Mouse (Mus musculus): ENCODE measurements around the gene Mlec. TPM values are rescaled to one million over a fixed set of nuclear protein-coding genes. Genes with fewer than 3 reads are reported as not detected.
"Not testable (repeated sequence)": the region's sequence is repeated elsewhere in the genome, so short reads cannot be mapped to it uniquely, and the experiment has no call there.

Mlec gene
- polyA plus RNA-seq, 1 experiment = 84.4 TPM

DNA sequence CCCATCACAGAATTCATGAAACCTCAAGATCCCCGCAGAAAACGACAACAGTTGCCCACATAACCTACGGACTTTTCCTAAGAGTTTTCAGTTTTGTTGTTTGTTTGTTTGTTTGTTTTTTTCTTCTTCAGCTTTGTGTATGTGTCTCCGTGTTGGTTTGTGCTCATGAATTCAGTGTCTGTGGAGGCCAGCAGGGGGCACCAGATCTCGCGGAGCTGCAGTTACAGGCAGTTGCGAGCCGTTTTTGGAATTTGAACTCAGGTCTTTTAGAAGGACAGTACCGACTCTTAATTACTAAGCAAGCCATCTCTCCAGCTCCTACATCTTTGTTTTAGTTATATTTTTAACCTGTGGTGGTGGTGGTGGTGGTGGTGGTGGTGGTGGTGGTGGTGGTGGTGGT, 7.4 kb upstream of the Mlec start:
- Histone ChIP-seq H3K4me3 (replicated peaks) (no peak overlapping the region), H3K4me1 (peaks cover 63% of the 10 kb centered on the region), H3K27me3 (replicated peaks) (peaks cover 1% of the 10 kb centered on the region), H3K9me3 (no peaks in the 10 kb centered on the region), H3K36me3 (replicated peaks; ENCODE audit: low read length) (no peaks in the 10 kb centered on the region)
- TF ChIP-seq FLI1 (IDR thresholded peaks at IDR 0.05; ENCODE audit: low read length) (no peak), GATA1 (IDR thresholded peaks at IDR 0.05; ENCODE audit: borderline replicate concordance, low read length) (no peak)

DNA sequence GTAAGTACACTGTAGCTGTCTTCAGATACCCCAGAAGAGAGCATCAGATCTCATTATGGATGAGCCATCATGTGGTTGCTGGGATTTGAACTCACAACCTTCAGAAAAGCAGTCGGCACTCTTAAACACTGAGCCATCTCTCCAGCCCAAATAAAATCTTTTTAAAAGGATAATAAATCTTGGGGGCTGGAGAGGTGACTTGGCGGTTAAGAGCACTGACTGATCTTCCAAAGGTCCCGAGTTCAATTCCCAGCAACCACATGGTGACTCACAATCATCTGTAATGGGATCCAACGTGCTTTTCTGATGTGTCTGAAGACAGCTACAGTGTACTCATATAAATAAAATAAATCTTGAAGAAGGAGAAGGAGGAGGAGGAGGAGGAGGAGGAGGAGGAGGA, 6.5 kb upstream of the Mlec start:
- not testable (repeated sequence) for H3K4me3 ChIP-seq (replicated peaks); H3K36me3 ChIP-seq (replicated peaks; ENCODE audit: low read length); H3K27me3 ChIP-seq (replicated peaks); H3K9me3 ChIP-seq
- peaks cover 72% of the 10 kb centered on the region for H3K4me1 ChIP-seq

DNA sequence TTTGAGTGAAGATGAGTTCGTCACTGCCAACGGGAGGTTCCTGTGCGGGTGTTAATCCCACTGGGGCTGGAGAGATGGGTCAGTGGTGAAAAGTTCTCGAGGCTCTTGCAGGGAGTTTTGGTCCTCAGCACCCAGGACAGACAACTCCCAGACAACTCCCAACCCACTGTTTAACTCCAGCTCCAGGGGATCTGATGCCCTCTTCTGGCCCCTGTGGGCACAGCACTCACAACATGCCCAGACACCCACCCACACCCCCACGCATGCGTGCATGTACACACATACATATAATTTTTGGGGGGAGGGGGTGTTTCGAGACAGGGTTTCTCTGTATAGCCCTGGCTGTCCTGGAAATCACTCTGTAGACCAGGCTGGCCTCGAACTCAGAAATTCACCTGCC, 5.6 kb upstream of the Mlec start:
- H3K4me1 ChIP-seq = peaks cover 75% of the 10 kb centered on the region
- TF ChIP-seq FLI1 (IDR thresholded peaks at IDR 0.05; ENCODE audit: low read length) = no peak
- TF ChIP-seq GATA1 (IDR thresholded peaks at IDR 0.05; ENCODE audit: borderline replicate concordance, low read length) = no peak
- no peaks in the 10 kb centered on the region for H3K36me3 ChIP-seq (replicated peaks; ENCODE audit: low read length)
- H3K27me3 ChIP-seq (replicated peaks) = no peaks in the 10 kb centered on the region
- no peaks in the 10 kb centered on the region for H3K9me3 ChIP-seq
- H3K4me3 ChIP-seq (replicated peaks) = no peak overlapping the region

DNA sequence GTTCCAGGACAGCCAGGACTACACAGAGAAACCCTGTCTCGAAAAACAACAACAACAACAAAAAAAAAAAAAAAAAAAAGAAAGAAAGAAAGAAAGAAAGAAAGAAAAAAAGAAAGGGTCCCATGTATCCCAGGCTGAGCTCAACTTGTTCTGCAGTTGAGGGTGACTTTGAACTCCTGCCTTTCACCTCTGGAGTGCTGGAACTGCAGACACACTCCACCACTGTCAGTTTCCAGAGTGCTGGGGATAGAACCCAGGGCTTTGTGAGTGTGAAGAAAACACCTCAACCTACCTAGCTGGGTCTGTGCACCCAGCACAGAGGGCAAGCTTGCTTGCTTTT, 3.9 kb upstream of the Mlec start:
- H3K9me3 ChIP-seq; H3K4me3 ChIP-seq (replicated peaks); H3K27me3 ChIP-seq (replicated peaks); H3K36me3 ChIP-seq (replicated peaks; ENCODE audit: low read length): not testable (repeated sequence)
- H3K4me1 ChIP-seq = peaks cover 62% of the 10 kb centered on the region

DNA sequence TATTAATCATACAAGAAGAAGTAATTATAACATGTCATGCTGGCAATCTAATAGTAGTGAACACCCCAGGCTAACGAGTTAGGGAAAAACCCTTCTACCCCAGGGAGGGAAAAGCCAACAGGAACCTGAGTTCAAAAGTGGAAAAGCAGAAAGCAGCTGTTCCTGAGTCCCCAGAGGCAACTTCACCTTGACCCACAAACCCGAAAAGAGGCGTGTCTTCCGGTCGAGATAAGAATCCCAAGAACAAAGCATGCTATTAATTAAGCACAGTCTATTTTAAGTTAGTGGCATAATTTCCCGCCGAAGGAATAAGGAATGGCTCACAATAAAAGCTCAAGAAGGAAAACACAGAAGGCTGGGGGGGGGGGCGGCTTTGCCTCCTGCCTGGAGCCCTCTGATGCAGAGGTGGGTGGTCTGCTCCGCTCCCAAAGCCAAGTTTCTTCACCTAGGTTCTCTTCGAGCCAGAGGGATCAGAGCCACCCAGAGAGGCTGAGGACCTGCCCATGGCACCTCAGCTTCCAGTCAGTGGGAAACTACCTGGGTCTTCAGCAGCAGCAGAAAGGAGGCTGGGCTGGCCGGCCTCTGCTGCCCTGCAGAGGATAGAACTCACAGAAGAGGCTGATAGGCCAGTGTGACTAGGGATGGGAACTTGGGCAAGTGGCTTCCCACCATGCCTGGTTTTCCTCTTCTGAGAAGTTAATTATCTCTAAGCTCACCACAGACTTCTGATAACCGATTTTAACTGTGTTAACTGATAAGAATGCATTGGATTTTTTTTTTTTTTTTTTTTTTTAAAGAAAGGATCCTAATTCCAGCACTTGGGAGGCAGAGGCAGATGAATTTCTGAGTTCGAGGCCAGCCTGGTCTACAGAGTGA, 3.3 kb upstream of the Mlec start:
- H3K36me3 ChIP-seq (replicated peaks; ENCODE audit: low read length) = no peaks in the 10 kb centered on the region
- no peak for TF ChIP-seq GATA1 (IDR thresholded peaks at IDR 0.05; ENCODE audit: borderline replicate concordance, low read length)
- TF ChIP-seq FLI1 (IDR thresholded peaks at IDR 0.05; ENCODE audit: low read length) = no peak
- no peaks in the 10 kb centered on the region for H3K9me3 ChIP-seq
- H3K27me3 ChIP-seq (replicated peaks) = no peaks in the 10 kb centered on the region
- peaks cover 60% of the 10 kb centered on the region for H3K4me1 ChIP-seq
- peak overlapping the region; percentile 46 for H3K4me3 ChIP-seq (replicated peaks)

DNA sequence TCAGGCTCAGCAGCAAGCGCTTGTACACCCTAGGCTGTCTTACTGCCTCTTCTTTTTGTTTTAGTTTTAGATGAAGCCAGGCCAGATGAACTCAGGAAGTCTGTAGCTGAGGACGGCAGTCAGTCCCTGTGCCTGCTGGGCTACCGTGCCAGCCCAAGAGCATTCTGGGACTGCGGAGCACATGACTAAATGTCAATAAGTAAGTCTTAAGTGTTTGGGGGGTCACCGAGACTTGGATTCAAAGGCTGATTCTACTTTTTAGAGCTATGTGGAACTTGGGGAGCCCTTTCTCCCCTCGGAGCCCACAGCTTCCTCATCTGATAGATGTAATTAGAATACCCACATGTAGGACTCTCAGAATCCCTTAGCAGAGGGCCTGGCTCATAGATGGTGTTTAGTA, 2.7 kb upstream of the Mlec start:
- H3K9me3 ChIP-seq = no peaks in the 10 kb centered on the region
- no peaks in the 10 kb centered on the region for H3K27me3 ChIP-seq (replicated peaks)
- H3K4me1 ChIP-seq = peaks cover 60% of the 10 kb centered on the region
- no peaks in the 10 kb centered on the region for H3K36me3 ChIP-seq (replicated peaks; ENCODE audit: low read length)
- no peak for TF ChIP-seq GATA1 (IDR thresholded peaks at IDR 0.05; ENCODE audit: borderline replicate concordance, low read length)
- TF ChIP-seq FLI1 (IDR thresholded peaks at IDR 0.05; ENCODE audit: low read length) = no peak
- peak overlapping the region; percentile 46 for H3K4me3 ChIP-seq (replicated peaks)

DNA sequence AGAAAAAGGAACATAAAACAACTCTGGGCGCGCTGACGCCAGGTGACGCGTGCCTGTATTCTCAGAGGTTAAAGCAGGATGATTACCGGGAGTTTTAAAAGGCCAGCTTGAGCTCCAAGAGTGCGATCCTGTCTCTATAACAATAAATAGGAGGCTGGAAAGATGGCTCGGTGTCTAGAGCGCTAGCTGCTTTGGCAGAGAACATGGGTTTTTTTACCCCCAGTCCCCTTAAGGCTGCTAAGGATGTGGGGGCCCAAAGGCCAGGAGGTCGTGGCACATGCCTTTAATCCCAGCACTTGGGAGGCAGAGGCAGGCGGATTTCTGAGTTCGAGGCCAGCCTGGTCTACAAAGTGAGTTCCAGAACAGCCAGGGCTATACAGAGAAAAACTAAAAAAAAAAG, 1.2 kb upstream of the Mlec start:
- Histone ChIP-seq H3K27me3 (replicated peaks) (no peaks in the 10 kb centered on the region), H3K4me1 (peaks cover 70% of the 10 kb centered on the region), H3K9me3 (no peaks in the 10 kb centered on the region), H3K36me3 (replicated peaks; ENCODE audit: low read length) (peaks cover 7% of the 10 kb centered on the region), H3K4me3 (replicated peaks) (peak overlapping the region; percentile 97)
- TF ChIP-seq FLI1 (IDR thresholded peaks at IDR 0.05; ENCODE audit: low read length) = no peak
- no peak for TF ChIP-seq GATA1 (IDR thresholded peaks at IDR 0.05; ENCODE audit: borderline replicate concordance, low read length)

DNA sequence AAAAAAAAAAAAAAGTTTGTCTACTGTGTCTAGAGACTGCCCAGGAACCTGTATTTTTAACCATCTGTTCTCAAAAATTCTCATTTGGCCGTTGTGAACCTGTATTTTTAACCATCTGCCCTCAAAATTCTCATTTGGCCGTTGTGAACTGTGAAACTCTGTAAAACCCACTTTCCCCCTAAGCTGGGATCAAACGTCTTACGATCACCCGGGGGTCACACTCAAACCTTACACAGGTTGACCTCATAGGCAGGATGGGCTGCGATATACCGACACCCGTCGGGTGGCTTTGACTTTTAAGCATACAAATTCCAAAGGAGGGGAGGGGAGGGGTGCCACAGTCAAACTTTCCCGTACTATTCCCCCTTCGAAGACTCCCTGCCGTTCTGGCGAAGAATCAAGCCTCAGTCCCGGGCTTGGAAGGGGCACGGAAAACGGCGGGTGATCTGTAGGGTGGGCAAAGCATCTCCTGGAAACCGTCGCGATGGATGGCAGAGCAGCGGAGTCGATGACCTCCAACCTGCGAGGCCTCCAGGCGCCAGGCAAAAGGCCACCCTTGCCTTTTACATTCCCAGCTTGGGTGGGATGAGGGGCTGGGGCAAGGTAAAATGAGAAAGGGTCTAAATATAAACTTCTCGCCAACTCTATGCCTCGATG, 918 bp downstream of the Mlec start:
- peaks cover 82% of the 10 kb centered on the region for H3K4me1 ChIP-seq

DNA sequence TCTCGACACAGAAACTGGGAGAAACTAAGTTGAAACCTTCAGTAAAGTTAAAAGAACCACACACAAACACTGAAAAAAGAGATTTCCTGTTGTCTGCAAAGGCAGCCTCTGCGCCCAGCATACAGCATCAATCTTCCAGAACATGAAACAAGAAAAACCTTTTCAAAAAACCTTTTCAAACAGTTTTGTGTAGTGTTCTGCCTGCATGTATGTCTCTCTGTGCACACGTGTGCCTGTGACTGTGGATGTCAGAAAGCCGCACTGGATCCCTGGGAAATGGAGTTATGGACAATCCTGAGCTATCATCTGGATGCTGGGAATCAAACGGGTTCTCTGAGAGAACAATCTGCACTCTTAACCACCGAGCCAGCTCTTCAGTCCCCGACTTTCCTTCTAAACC, 1.6 kb downstream of the Mlec start:
- peaks cover 32% of the 10 kb centered on the region for H3K36me3 ChIP-seq (replicated peaks; ENCODE audit: low read length)
- H3K4me3 ChIP-seq (replicated peaks) = peak overlapping the region; percentile 97
- H3K4me1 ChIP-seq = peaks cover 85% of the 10 kb centered on the region
- no peak for TF ChIP-seq FLI1 (IDR thresholded peaks at IDR 0.05; ENCODE audit: low read length)
- no peak for TF ChIP-seq GATA1 (IDR thresholded peaks at IDR 0.05; ENCODE audit: borderline replicate concordance, low read length)
- H3K9me3 ChIP-seq = no peaks in the 10 kb centered on the region
- no peaks in the 10 kb centered on the region for H3K27me3 ChIP-seq (replicated peaks)

More for the DNA sequence above, 918 bp downstream of the Mlec start:
- H3K36me3 ChIP-seq (replicated peaks; ENCODE audit: low read length) = peaks cover 27% of the 10 kb centered on the region
- H3K4me3 ChIP-seq (replicated peaks) = peak overlapping the region; percentile 97
- no peaks in the 10 kb centered on the region for H3K27me3 ChIP-seq (replicated peaks)
- TF ChIP-seq GATA1 (IDR thresholded peaks at IDR 0.05; ENCODE audit: borderline replicate concordance, low read length) = no peak
- TF ChIP-seq FLI1 (IDR thresholded peaks at IDR 0.05; ENCODE audit: low read length) = no peak
- H3K9me3 ChIP-seq = no peaks in the 10 kb centered on the region

DNA sequence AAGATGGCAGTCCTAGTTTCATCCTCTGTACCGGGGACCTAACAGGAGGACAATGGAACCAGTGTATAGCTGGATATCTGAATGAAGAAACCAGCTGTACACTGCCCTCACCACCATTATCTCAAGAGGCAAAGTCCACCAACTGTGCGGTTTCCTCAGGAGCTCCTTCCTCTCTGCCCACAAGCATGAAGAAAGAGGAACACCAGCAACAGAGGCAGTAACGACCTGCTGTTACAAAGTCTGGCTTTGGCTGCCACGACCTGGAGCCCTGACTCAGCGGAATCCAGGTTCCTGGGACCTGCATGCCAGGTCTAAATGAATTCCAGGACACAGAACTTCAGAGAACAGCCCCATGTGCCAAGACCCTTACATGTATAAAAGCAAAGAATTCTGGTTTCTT, 2.1 kb downstream of the Mlec start:
- Histone ChIP-seq H3K4me3 (replicated peaks) (peak overlapping the region; percentile 97), H3K27me3 (replicated peaks) (no peaks in the 10 kb centered on the region), H3K36me3 (replicated peaks; ENCODE audit: low read length) (peaks cover 38% of the 10 kb centered on the region), H3K4me1 (peaks cover 85% of the 10 kb centered on the region), H3K9me3 (no peaks in the 10 kb centered on the region)
- TF ChIP-seq GATA1 (IDR thresholded peaks at IDR 0.05; ENCODE audit: borderline replicate concordance, low read length) (peak; percentile 61; the same call in 1 of the 3 replicates), FLI1 (IDR thresholded peaks at IDR 0.05; ENCODE audit: low read length) (no peak)

All from megakaryocyte, embryonic 14.5 days (primary cell).